Mouse (Mus musculus) liver, adult 2 months (tissue): ENCODE measurements around the gene Nags. TPM values are rescaled to one million over a fixed set of nuclear protein-coding genes. Genes with fewer than 3 reads are reported as not detected.
"Not testable (repeated sequence)": the region's sequence is repeated elsewhere in the genome, so short reads cannot be mapped to it uniquely, and the experiment has no call there.

Experiments
- DNase-seq: peaks from one replicate; pipeline ENCODE4 v3.0.0-alpha.2; 2011; ENCODE audit warnings: low read depth, low spot score; ENCODE audit errors: extremely low read depth
- H3K27ac ChIP-seq: fragments of 200-500 bp; replicated peaks from 2 replicates; pipeline ENCODE4 v1.5.1; 2012; ENCODE audit warnings: low read depth, mild to moderate bottlenecking, control low read depth, inconsistent platforms, low read length; ENCODE audit not compliant: insufficient read depth
- H3K27me3 ChIP-seq: fragments of 200-500 bp; 2 replicates; pipeline ENCODE4 v1.6.1; 2012; ENCODE audit warnings: mild to moderate bottlenecking, moderate library complexity, low read length, inconsistent platforms; ENCODE audit not compliant: control insufficient read depth, insufficient read depth
- H3K36me3 ChIP-seq: fragments of 200-500 bp; 2 replicates; pipeline ENCODE4 v1.6.1; 2012; ENCODE audit warnings: low read length, inconsistent platforms; ENCODE audit not compliant: control insufficient read depth, insufficient read depth
- H3K4me1 ChIP-seq: fragments of 200-500 bp; 2 replicates; pipeline ENCODE4 v1.6.1; 2011; ENCODE audit warnings: low read length; ENCODE audit not compliant: control insufficient read depth, insufficient read depth
- H3K4me3 ChIP-seq: fragments of 200-500 bp; 2 replicates; pipeline ENCODE4 v1.5.1; 2011; ENCODE audit warnings: low read depth, mild to moderate bottlenecking, control low read depth, low read length, moderate library complexity; ENCODE audit not compliant: insufficient read depth
- H3K79me2 ChIP-seq: fragments of 200-500 bp; 2 replicates; pipeline ENCODE4 v1.6.1; 2012; ENCODE audit warnings: inconsistent platforms, mild to moderate bottlenecking, low read length, moderate library complexity; ENCODE audit not compliant: control insufficient read depth, insufficient read depth
- H3K9ac ChIP-seq: fragments of 200-500 bp; 2 replicates; pipeline ENCODE4 v1.6.1; 2012; ENCODE audit warnings: low read depth, mild to moderate bottlenecking, control low read depth, inconsistent platforms, low read length
- CTCF ChIP-seq: fragments of 200-500 bp; IDR thresholded peaks from 2 replicates; pipeline ENCODE4 v1.5.1; 2011; ENCODE audit warnings: low read depth, low read length, control low read depth
- POLR2A ChIP-seq: fragments of 200-500 bp; IDR thresholded peaks from 2 replicates; pipeline ENCODE4 v1.6.1; 2011; ENCODE audit warnings: low read length, control low read depth; ENCODE audit not compliant: insufficient read depth; ENCODE audit errors: extremely low read depth
- WGBS: fragments of 180-500 bp; shearing (Covaris S2); methylation state at CpG from one replicate; pipeline ENCODE4 v1.1.7; 2018; 5-methylcytosine and 5-hydroxymethylcytosine counted together
- polyA plus RNA-seq: library from polyadenylated mRNA; depleted of rRNA; stranded (reverse); fragments of >200 nt; gene quantifications from 2 replicates; pipeline ENCODE4 v1.2.3, GENCODE M21; 2012
- total RNA-seq: library from RNA; depleted of rRNA; stranded (reverse); fragments of >200 nt; gene quantifications from 2 replicates; pipeline ENCODE4 v1.2.3, GENCODE M21; 2014

The Nags gene
- total and polyA plus RNA-seq, 2 experiments, result 58.6 to 135 TPM

GRCm38 (mm10) chr11:102146005-102146404, 692 bp downstream of the Nags start:
- peak overlapping the region; percentile 94 for H3K27ac ChIP-seq

GRCm38 (mm10) chr11:102146531-102146930, 1.2 kb downstream of the Nags start:
- WGBS, result 2% methylated on average over 17 of the region's 17 CpGs
- Histone ChIP-seq H3K27me3 (no peaks in the 10 kb centered on the region), H3K9ac (peak overlapping the region; percentile 85), H3K4me3 (peak overlapping the region; percentile 67), H3K27ac (peak overlapping the region; percentile 92), H3K36me3 (peaks cover 26% of the 10 kb centered on the region), H3K79me2 (peaks cover 12% of the 10 kb centered on the region; the same call in 1 of the 2 replicates), H3K4me1 (peaks cover 12% of the 10 kb centered on the region)
- peak; percentile 54 for DNase-seq
- TF ChIP-seq CTCF, result no peak
- TF ChIP-seq POLR2A, result no peak

More at GRCm38 (mm10) chr11:102146005-102146404, 692 bp downstream of the Nags start:
- Histone ChIP-seq H3K27me3 (no peaks in the 10 kb centered on the region), H3K79me2 (peaks cover 12% of the 10 kb centered on the region; the same call in 1 of the 2 replicates), H3K36me3 (peaks cover 23% of the 10 kb centered on the region), H3K4me3 (peak overlapping the region; percentile 67), H3K4me1 (peaks cover 12% of the 10 kb centered on the region), H3K9ac (peak overlapping the region; percentile 85)
- peak; percentile 51; the same call in 1 of the 2 replicates for TF ChIP-seq POLR2A
- TF ChIP-seq CTCF, result no peak
- 3% methylated on average over 16 of the region's 16 CpGs for WGBS
- peak; percentile 93 for DNase-seq

- Histone ChIP-seq H3K79me2 (peaks cover 12% of the 10 kb centered on the region; the same call in 1 of the 2 replicates), H3K27ac (peak overlapping the region; percentile 92), H3K27me3 (no peaks in the 10 kb centered on the region), H3K9ac (peak overlapping the region; percentile 85), H3K36me3 (peaks cover 29% of the 10 kb centered on the region), H3K4me3 (peak overlapping the region; percentile 67), H3K4me1 (peaks cover 12% of the 10 kb centered on the region)
- DNase-seq, result peak; percentile 76
- TF ChIP-seq POLR2A (no peak), CTCF (no peak)
- WGBS, result 20% methylated on average over 34 of the region's 34 CpGs
Measured at GRCm38 (mm10) chr11:102147213-102147989, 2.1 kb downstream of the Nags start.

GRCm38 (mm10) chr11:102156039-102156785, 10.9 kb downstream of the Nags start, which contains the start of gene Tmem101:
Gene Tmem101 (minus strand): TSS chr11:102156404.
- 0 out of 2 replicates have a peak, but pooled peaks have one; percentile 47 for TF ChIP-seq POLR2A
- TF ChIP-seq CTCF, result peak; percentile 19
- Histone ChIP-seq H3K36me3 (peaks cover 6% of the 10 kb centered on the region), H3K9ac (peak within 1 kb of the TSS; percentile 67), H3K4me3 (peak within 1 kb of the TSS; percentile 72), H3K4me1 (peaks cover 3% of the 10 kb centered on the region; the same call in 1 of the 2 replicates), H3K79me2 (no peaks in the 10 kb centered on the region), H3K27ac (no peak within 1 kb of the TSS), H3K27me3 (no peaks in the 10 kb centered on the region)
- 1% methylated on average over 37 of the region's 37 CpGs for WGBS
- peak; percentile 87 for DNase-seq

GRCm38 (mm10) chr11:102156786-102157089, 11.4 kb downstream of the Nags start:
- Histone ChIP-seq H3K4me3 (no peak overlapping the region), H3K79me2 (no peaks in the 10 kb centered on the region), H3K9ac (no peak overlapping the region), H3K4me1 (peaks cover 3% of the 10 kb centered on the region; the same call in 1 of the 2 replicates), H3K27me3 (no peaks in the 10 kb centered on the region), H3K27ac (no peak overlapping the region), H3K36me3 (peaks cover 1% of the 10 kb centered on the region; the same call in 1 of the 2 replicates)
- WGBS, result 25% methylated on average over 1 of the region's 1 CpGs
- TF ChIP-seq CTCF, result no peak
- no peak for TF ChIP-seq POLR2A
- DNase-seq, result no peak

- H3K9ac ChIP-seq, result not testable (repeated sequence)
Measured at GRCm38 (mm10) chr11:102158024-102158423, 12.7 kb downstream of the Nags start.

More at GRCm38 (mm10) chr11:102158024-102158423, 12.7 kb downstream of the Nags start:
- H3K27ac ChIP-seq, DNase-seq, H3K4me3 ChIP-seq, H3K27me3 ChIP-seq, H3K4me1 ChIP-seq, H3K79me2 ChIP-seq, H3K36me3 ChIP-seq: not testable (repeated sequence)
- 85% methylated on average over 2 of the region's 2 CpGs for WGBS
